Mouse (Mus musculus) central nervous system, embryonic 14 days (tissue): ENCODE results near the gene Ccdc92. TPM values are rescaled to one million over a fixed set of nuclear protein-coding genes. Genes with fewer than 3 reads are reported as not detected.

Source experiments
- polyA plus RNA-seq: library from polyadenylated mRNA; depleted of rRNA; stranded (reverse); fragments of >200 nt; gene quantifications from 2 replicates; pipeline ENCODE4 v1.2.3, GENCODE M21; 2012; rRNA removed

Gene Ccdc92
- 25.5 and 25.8 TPM in 2 replicates for polyA plus RNA-seq

DNA sequence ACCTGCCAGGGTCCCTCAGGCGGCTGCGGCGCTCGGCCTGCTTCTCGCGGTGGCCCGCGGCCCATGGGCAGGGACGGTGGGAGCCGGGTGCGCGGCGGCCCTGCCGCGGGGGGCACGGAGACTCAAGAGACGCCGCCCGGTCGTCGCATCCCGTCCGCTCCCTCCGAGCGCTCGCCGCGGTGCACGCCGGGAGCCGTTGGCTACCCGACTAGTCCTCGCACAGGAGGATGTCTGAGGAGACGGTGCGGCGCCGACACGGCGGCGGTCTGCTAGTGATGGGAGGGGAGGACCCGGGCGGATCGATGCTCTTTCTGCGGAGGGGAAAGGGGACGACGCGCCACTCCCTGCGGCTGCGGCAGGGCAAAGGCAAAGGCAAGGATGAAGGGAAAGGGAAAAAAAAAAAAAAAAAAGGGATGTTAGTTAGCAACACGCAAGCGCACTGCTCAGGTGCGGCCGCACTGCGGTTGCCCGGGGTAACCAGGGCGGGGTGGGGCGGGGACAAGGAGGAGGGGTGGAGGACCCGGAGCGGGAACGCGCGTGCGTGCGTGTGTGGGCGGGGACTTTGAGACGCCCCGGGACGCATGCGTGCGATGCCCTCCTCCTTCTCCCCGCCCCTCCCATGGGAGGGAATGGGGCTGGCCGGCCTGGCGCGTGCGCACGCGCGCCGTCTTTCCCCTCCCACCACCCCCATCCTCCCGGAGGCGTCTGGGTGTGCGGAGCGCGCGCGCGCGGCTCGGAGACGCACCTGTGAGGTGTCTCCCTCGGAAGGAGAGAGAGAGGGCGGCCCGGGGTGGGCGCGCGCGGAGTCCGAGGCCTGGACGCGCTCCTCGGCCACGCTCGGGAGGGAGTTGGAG is at the start of gene Ccdc92, which contains the start of gene Zfp664:
Ccdc92 (minus strand) TSS at position 412 of the 854 bp plus-strand sequence.
Zfp664 (plus strand) TSS at position 679 of the 854 bp plus-strand sequence.

Other genes starting within 250 kb of the Ccdc92 start
- 31.1 and 32.0 TPM in 2 replicates for gene Atp6v0a2, start 233.8 kb downstream of the Ccdc92 start, polyA plus RNA-seq
- gene Dnah10, start 137.3 kb downstream of the Ccdc92 start, polyA plus RNA-seq = 0.40 and 0.44 TPM in 2 replicates
- 74.9 and 87.7 TPM in 2 replicates for gene Zfp664, start 267 bp upstream of the Ccdc92 start, polyA plus RNA-seq
- 7.2 and 32.9 TPM in 2 replicates for gene Rflna, start 140.8 kb upstream of the Ccdc92 start, polyA plus RNA-seq